Mouse (Mus musculus): ENCODE results near the gene Eif3j1. TPM values are rescaled to one million over a fixed set of nuclear protein-coding genes. Genes with fewer than 3 reads are reported as not detected.
"Not testable (repeated sequence)": the region's sequence is repeated elsewhere in the genome, so short reads cannot be mapped to it uniquely, and the experiment has no call there.

The Eif3j1 gene
- polyA plus RNA-seq, 1 experiment from 2014 or later = 14.3 TPM

DNA sequence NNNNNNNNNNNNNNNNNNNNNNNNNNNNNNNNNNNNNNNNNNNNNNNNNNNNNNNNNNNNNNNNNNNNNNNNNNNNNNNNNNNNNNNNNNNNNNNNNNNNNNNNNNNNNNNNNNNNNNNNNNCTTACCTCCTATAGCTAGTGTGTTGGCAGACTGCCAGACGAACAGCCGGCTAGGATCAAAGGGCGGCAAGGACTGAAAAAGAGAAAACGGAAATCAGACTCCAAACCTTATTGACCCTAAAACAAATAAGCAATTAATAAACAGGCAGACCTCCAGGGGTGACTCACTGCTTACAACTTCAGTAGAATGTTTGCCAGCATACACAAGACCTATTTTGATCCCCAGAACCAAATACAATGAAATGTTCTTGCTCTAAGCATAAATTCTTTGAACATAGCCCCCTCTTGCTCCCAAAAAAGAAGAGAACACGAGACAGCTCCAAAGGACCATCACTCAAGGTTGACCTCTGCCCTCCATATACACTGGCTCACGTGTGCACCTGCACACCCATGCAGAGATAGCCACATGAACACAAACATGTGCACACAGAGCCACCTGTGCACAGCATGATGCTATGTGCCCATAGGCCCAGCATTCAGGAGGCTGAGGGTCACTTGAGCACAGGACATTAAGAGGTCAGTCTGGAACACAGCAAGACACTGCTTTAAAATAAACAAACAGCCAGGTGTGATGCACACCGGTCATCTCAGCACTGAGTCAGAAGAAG, 53.5 kb downstream of the Eif3j1 start:
- H3K4me3 ChIP-seq (ENCODE audit: low read depth, low read length) = no peak overlapping the region
- DNase-seq (ENCODE audit: low spot score, missing footprints) (no peak), ATAC-seq (ENCODE audit: low FRiP score) (no peak)
- no peak overlapping the region for H3K4me2 ChIP-seq
- H3K27me3 ChIP-seq (ENCODE audit: control insufficient read depth, insufficient read depth, low read length) = no peaks in the 10 kb centered on the region
- no peak overlapping the region for H3K9ac ChIP-seq (ENCODE audit: low read length)
- no peak overlapping the region for H3K27ac ChIP-seq (ENCODE audit: low read depth, low read length)
- WGBS = 69% methylated on average over 7 of the region's 7 CpGs
- peaks cover 16% of the 10 kb centered on the region for H3K36me3 ChIP-seq (ENCODE audit: control insufficient read depth, insufficient read depth, low read length)
- no peaks in the 10 kb centered on the region for H3K9me3 ChIP-seq (ENCODE audit: control insufficient read depth, low read length)
- no peaks in the 10 kb centered on the region for H3K4me1 ChIP-seq (ENCODE audit: control insufficient read depth, insufficient read depth, low read length)

DNA sequence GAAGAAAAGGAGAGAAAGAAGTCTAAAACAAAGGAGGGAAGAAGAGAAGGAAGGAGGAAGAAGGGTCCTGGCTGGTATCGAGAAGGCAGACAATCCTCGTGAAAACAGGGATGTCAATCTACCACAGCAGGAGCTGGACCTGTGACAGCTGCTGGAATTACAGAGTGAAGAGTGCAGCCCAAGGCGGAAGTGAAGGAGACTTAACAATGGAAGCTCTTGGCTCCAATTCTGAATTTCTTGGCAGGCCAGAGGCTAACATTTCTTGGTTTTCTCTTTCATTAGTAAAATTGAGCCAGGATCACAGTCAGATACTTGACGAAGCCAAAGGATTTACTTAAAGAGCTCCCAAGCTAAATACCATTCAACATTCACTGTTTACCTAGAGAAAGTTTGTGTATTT, 58.1 kb downstream of the Eif3j1 start:
- Histone ChIP-seq H3K36me3 (ENCODE audit: control insufficient read depth, insufficient read depth, low read length) (peaks cover 13% of the 10 kb centered on the region), H3K4me2 (no peak overlapping the region)

DNA sequence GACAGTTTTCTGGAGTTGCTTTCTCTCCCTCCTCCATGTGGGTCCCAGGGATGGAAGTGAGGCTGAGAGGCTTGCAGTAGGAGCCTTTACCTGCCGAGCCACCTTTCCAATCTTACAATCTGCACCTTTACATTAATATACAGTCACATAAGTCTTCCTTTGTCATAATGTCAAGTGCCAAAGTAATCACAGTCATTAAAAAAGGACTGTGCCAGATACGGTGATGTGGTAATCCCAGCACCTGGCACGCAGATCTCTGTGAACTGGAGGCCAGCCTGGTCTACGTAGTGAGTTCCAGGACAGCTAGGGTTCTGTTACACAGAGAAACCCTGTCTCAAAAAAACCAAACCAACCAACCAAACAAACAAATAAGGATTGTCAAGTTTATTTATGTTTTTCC, 65.5 kb downstream of the Eif3j1 start:
- Histone ChIP-seq H3K4me3 (ENCODE audit: low read depth, low read length) (no peak overlapping the region), H3K4me2 (no peak overlapping the region), H3K36me3 (ENCODE audit: control insufficient read depth, insufficient read depth, low read length) (peaks cover 26% of the 10 kb centered on the region), H3K9ac (ENCODE audit: low read length) (no peak overlapping the region), H3K4me1 (ENCODE audit: control insufficient read depth, insufficient read depth, low read length) (no peaks in the 10 kb centered on the region), H3K27me3 (ENCODE audit: control insufficient read depth, insufficient read depth, low read length) (no peaks in the 10 kb centered on the region), H3K27ac (ENCODE audit: low read depth, low read length) (no peak overlapping the region), H3K9me3 (ENCODE audit: control insufficient read depth, low read length) (no peaks in the 10 kb centered on the region)
- DNase-seq (ENCODE audit: low spot score, missing footprints) (no peak), ATAC-seq (ENCODE audit: low FRiP score) (no peak)
- 92% methylated on average over 4 of the region's 4 CpGs for WGBS

More for the DNA sequence above, 58.1 kb downstream of the Eif3j1 start:
- Histone ChIP-seq H3K4me3 (ENCODE audit: low read depth, low read length) (no peak overlapping the region), H3K9me3 (ENCODE audit: control insufficient read depth, low read length) (no peaks in the 10 kb centered on the region), H3K9ac (ENCODE audit: low read length) (no peak overlapping the region), H3K27me3 (ENCODE audit: control insufficient read depth, insufficient read depth, low read length) (no peaks in the 10 kb centered on the region), H3K4me1 (ENCODE audit: control insufficient read depth, insufficient read depth, low read length) (no peaks in the 10 kb centered on the region), H3K27ac (ENCODE audit: low read depth, low read length) (no peak overlapping the region)
- WGBS = 83% methylated on average over 4 of the region's 4 CpGs
- ATAC-seq (ENCODE audit: low FRiP score) (no peak), DNase-seq (ENCODE audit: low spot score, missing footprints) (no peak)

DNA sequence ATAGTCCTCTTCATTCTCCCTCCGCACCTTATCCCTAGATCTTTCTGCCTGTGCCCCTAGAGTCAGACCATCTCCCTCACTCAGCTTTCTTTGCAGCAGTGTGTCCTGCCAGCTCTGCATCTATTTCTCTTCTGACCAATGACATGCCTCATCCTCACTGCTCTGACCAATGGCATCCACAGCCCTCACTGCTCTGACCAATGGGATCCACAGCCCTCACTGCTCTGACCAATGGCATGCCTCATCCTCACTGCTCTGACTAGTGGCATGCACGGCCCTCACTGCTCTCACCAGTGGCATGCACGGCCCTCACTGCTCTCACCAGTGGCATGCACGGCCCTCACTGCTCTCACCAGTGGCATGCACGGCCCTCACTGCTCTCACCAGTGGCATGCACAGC, 69.3 kb downstream of the Eif3j1 start:
- DNase-seq (ENCODE audit: low spot score, missing footprints); H3K27me3 ChIP-seq (ENCODE audit: control insufficient read depth, insufficient read depth, low read length); H3K9me3 ChIP-seq (ENCODE audit: control insufficient read depth, low read length); H3K4me3 ChIP-seq (ENCODE audit: low read depth, low read length); H3K4me1 ChIP-seq (ENCODE audit: control insufficient read depth, insufficient read depth, low read length); H3K4me2 ChIP-seq; H3K9ac ChIP-seq (ENCODE audit: low read length); H3K27ac ChIP-seq (ENCODE audit: low read depth, low read length); ATAC-seq (ENCODE audit: low FRiP score): not testable (repeated sequence)
- peaks cover 14% of the 10 kb centered on the region for H3K36me3 ChIP-seq (ENCODE audit: control insufficient read depth, insufficient read depth, low read length)
- 82% methylated on average over 5 of the region's 5 CpGs for WGBS

DNA sequence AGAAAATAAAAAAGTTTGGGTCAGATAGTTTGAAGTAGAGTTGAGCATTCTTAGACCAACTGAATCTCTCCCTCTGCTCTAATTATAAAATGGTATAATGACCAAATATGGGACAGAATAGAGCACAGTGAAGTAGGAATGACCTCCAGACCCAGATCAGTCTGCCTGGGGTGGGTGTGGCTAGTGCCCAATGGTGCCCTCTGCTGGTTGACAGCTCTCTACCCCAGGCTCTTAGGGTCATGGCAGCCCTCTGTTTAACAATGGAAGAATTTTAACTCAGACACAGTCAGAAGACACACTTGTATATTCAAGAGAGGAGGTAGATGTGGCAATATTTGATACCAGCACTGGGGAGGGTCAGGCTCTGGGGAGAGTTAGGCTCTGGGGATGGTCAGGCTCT, 73.7 kb downstream of the Eif3j1 start:
- ATAC-seq (ENCODE audit: low FRiP score) = no peak

More for the DNA sequence above, 73.7 kb downstream of the Eif3j1 start:
- H3K4me3 ChIP-seq (ENCODE audit: low read depth, low read length) = no peak overlapping the region
- H3K9ac ChIP-seq (ENCODE audit: low read length) = no peak overlapping the region
- no peak overlapping the region for H3K4me2 ChIP-seq
- H3K4me1 ChIP-seq (ENCODE audit: control insufficient read depth, insufficient read depth, low read length) = no peaks in the 10 kb centered on the region
- H3K27ac ChIP-seq (ENCODE audit: low read depth, low read length) = no peak overlapping the region
- no peaks in the 10 kb centered on the region for H3K27me3 ChIP-seq (ENCODE audit: control insufficient read depth, insufficient read depth, low read length)
- DNase-seq (ENCODE audit: low spot score, missing footprints) = no peak
- H3K9me3 ChIP-seq (ENCODE audit: control insufficient read depth, low read length) = no peaks in the 10 kb centered on the region
- H3K36me3 ChIP-seq (ENCODE audit: control insufficient read depth, insufficient read depth, low read length) = peaks cover 3% of the 10 kb centered on the region

Small RNA genes lying within 50 kb of the gene (microRNA-seq; reads per million reads assigned to microRNA genes)
- gene Gm47314 = not detected

Other genes with a start within 250 kb of the Eif3j1 start
- gene Frmd5, start 221.5 kb upstream of the Eif3j1 start, polyA plus RNA-seq (2014; fragmentation: Nextera tagmentation; extraction: Ambion mirVana) = 12.7 and 14.6 TPM in 2 replicates
- gene Casc4, start 161.6 kb upstream of the Eif3j1 start, polyA plus RNA-seq (2014; fragmentation: Nextera tagmentation; extraction: Ambion mirVana) = 17.2 and 22.4 TPM in 2 replicates
- gene Ctdspl2, start 72.5 kb upstream of the Eif3j1 start, polyA plus RNA-seq (2014; fragmentation: Nextera tagmentation; extraction: Ambion mirVana) = 55.4 and 60.3 TPM in 2 replicates
- gene Mageb3, start 72.5 kb upstream of the Eif3j1 start, polyA plus RNA-seq (2014; fragmentation: Nextera tagmentation; extraction: Ambion mirVana) = 0.34 and 0.55 TPM in 2 replicates
- gene Spg11, start 89.8 kb downstream of the Eif3j1 start, polyA plus RNA-seq (2014; fragmentation: Nextera tagmentation; extraction: Ambion mirVana) = 11.1 and 11.9 TPM in 2 replicates
- 124 and 131 TPM in 2 replicates for gene B2m, start 119.1 kb downstream of the Eif3j1 start, polyA plus RNA-seq (2014; fragmentation: Nextera tagmentation; extraction: Ambion mirVana)
- gene Trim69, start 132.2 kb downstream of the Eif3j1 start, polyA plus RNA-seq (2014; fragmentation: Nextera tagmentation; extraction: Ambion mirVana) = not detected in 2 replicates
- not detected in 2 replicates for gene Patl2, start 157.6 kb downstream of the Eif3j1 start, polyA plus RNA-seq (2014; fragmentation: Nextera tagmentation; extraction: Ambion mirVana)
- gene Terb2, start 157.7 kb downstream of the Eif3j1 start, polyA plus RNA-seq (2014; fragmentation: Nextera tagmentation; extraction: Ambion mirVana) = not detected in 2 replicates
- 34.2 and 38.1 TPM in 2 replicates for gene Sord, start 206.2 kb downstream of the Eif3j1 start, polyA plus RNA-seq (2014; fragmentation: Nextera tagmentation; extraction: Ambion mirVana)